Mouse (Mus musculus): ENCODE data around the gene Ehd3. TPM values are rescaled to one million over a fixed set of nuclear protein-coding genes. Genes with fewer than 3 reads are reported as not detected.

Ehd3 gene
- 58.3 TPM for polyA plus RNA-seq (2017; shearing (Covaris generic))

GRCm38 (mm10) chr17:73803521-73804184 lies at the start of gene Ehd3:
Gene Ehd3, plus strand, starts transcription at chr17:73804134.

Other genes with a start within 250 kb of the Ehd3 start
- 1.9 TPM for gene Galnt14, start 93.7 kb upstream of the Ehd3 start, polyA plus RNA-seq (2017; shearing (Covaris generic))
- 27.8 TPM for gene Xdh, start 146.1 kb downstream of the Ehd3 start, polyA plus RNA-seq (2017; shearing (Covaris generic))
- gene Srd5a2, start 243.8 kb downstream of the Ehd3 start, polyA plus RNA-seq (2017; shearing (Covaris generic)), result not detected